In genomic region chr15:13134086-13134485, GRCm38 (mm10) we compare ENCODE assay signal across 9 mouse cellular contexts. TPM values are rescaled to one million over a fixed set of nuclear protein-coding genes. Genes with fewer than 3 reads are reported as not detected.
DNase-seq lines count a peak whose midpoint lies in the region; ATAC-seq and TF ChIP-seq lines count a peak whose summit lies in the region.
"Had no signal": no experiment of that assay in that cellular context is flagged by ENCODE, and none has a peak within 500 bp of the region (broad histone marks: within the 10 kb centered on the region; RNA-seq: fewer than 3 reads in every experiment).

No protein-coding gene starts in this region.

- CTCF ChIA-PET in Patski (lab: Charles Lee) = interaction anchor here (0.7 to 5.6 kb wide), 6 partner anchors 12 to 724 kb away, joined by 3 to 36 read pairs (median 3); partner anchors contain the start of gene Cdh6

- TF ChIP-seq CTCF in Patski (IDR thresholded peaks at IDR 0.05) = peak; percentile 67

- peak; percentile 24 for ATAC-seq in Patski

- intact Hi-C loops in heart, postnatal 25 days (cut with DNase I) = loop anchor here (10.0 kb wide), 1 partner anchor 921 kb away; no protein-coding TSS in a partner anchor

- H3K27me3 ChIP-seq in Patski = no peaks in the 10 kb centered on the region
- H3K27me3 ChIP-seq: megakaryocyte, embryonic 14.5 days had no signal

- POLR2A ChIA-PET in Patski (lab: Charles Lee) = interaction anchor here (0.6 to 1.0 kb wide), 3 partner anchors 8 to 39 kb away, joined by 3 read pairs; no protein-coding TSS in a partner anchor

- in situ Hi-C loops in Patski (cut with MboI; ENCODE audit: low pct_unique_long_range_greater_than_20kb) = no loop called here

- peak; percentile 18 for DNase-seq in heart, adult 8-10 months (ENCODE audit: low spot score)
- DNase-seq in heart, postnatal 25 days (ENCODE audit: low spot score) = no peak
- DNase-seq in 3T3-L1 (ENCODE audit: low read depth, low spot score) (peak; percentile 60), Patski (ENCODE audit: low read depth, low spot score) (no peak)
- peak; percentile 3 for DNase-seq in hindlimb bud, embryonic 11.5 days (ENCODE audit: extremely low spot score, low read depth, low spot score)
- DNase-seq in spleen, postnatal 10 days (ENCODE audit: low spot score in 2 of 2) = no peak
- no peak for DNase-seq in right cerebral cortex, postnatal 36 days (ENCODE audit: low spot score in 2 of 2)
- no peak for DNase-seq in left cerebral cortex, adult 11 months (ENCODE audit: low spot score)

RNA-seq across cellular contexts. Expression of gene Cdh6, which starts 39.4 kb away (rescaled TPM):
- under 1 TPM; 0.26 to 0.31 (median 0.29) TPM for total RNA-seq in heart, adult 8-10 months (2022)
- total RNA-seq in heart, postnatal 25 days (2021) = 1 to 10 TPM in 1 of 2 experiments, under 1 TPM in 1; 0.34 to 1.1 TPM
- polyA plus RNA-seq in Patski (2021) = 106 TPM

Comparison
In these comparisons a context has a peak if more than half of its experiments do, and no peak if none do; other contexts are left out.
1. DNase-seq: peak in heart, adult 8-10 months (single experiment), 3T3-L1 (single experiment) and hindlimb bud, embryonic 11.5 days (single experiment); none in heart, postnatal 25 days (single experiment), Patski (single experiment), spleen, postnatal 10 days (0 of 2), right cerebral cortex, postnatal 36 days (0 of 2) and left cerebral cortex, adult 11 months (single experiment).